In genomic region chr10:62183053-62183452, GRCm38 (mm10) we compare ENCODE assay signal across 8 mouse cellular contexts. TPM values are rescaled to one million over a fixed set of nuclear protein-coding genes. Genes with fewer than 3 reads are reported as not detected.
DNase-seq lines count a peak whose midpoint lies in the region; ATAC-seq lines count a peak whose summit lies in the region.

No protein-coding gene starts in this region.

- no peaks in the 10 kb centered on the region for H3K36me3 ChIP-seq in hindbrain, embryonic 16.5 days (ENCODE audit: control insufficient read depth, insufficient read depth, low read length)

- H3K9me3 ChIP-seq in hindbrain, embryonic 16.5 days (ENCODE audit: control insufficient read depth, low read length), result peaks cover 2% of the 10 kb centered on the region; the same call in 1 of the 2 replicates

- peak; percentile 97 for DNase-seq in NIH3T3 (ENCODE audit: low read depth)
- peak; percentile 99 for DNase-seq in cerebellum, adult 8-10 months
- DNase-seq in frontal cortex, adult 2 months (ENCODE audit: extremely low spot score in 1 of 2, low spot score in 1 of 2), result peak; percentile 90 to 99
- peak; percentile 92 to 96 for DNase-seq in layer of hippocampus, postnatal 36 days
- peak; percentile 97 for DNase-seq in lung, postnatal 36 days
- DNase-seq in retina, postnatal 7 days (ENCODE audit: low read depth, low spot score), result peak; percentile 95
- peak; percentile 98 for DNase-seq in thymus, postnatal 4 days

- no peak overlapping the region for H3K9ac ChIP-seq in hindbrain, embryonic 16.5 days (ENCODE audit: low read depth, low read length)

- H3K27me3 ChIP-seq in hindbrain, embryonic 16.5 days (replicated peaks; ENCODE audit: control insufficient read depth, insufficient read depth, low read length), result no peaks in the 10 kb centered on the region; the same call in 1 of the 2 replicates

- no peak overlapping the region for H3K27ac ChIP-seq in hindbrain, embryonic 16.5 days (ENCODE audit: low read depth, low read length)

- no peaks in the 10 kb centered on the region for H3K4me1 ChIP-seq in hindbrain, embryonic 16.5 days (ENCODE audit: control insufficient read depth, insufficient read depth, low read depth, low read length)

- no peak overlapping the region for H3K4me3 ChIP-seq in hindbrain, embryonic 16.5 days (ENCODE audit: low read length)

- WGBS in hindbrain, embryonic 16.5 days, result 1% methylated on average over 10 of the region's 10 CpGs

- H3K4me2 ChIP-seq in hindbrain, embryonic 16.5 days (ENCODE audit: low read length), result no peak overlapping the region

- peak; percentile 73 for ATAC-seq in hindbrain, embryonic 16.5 days

RNA-seq across cellular contexts. Expression of gene Fam241b, which starts 39.3 kb away (rescaled TPM):
- polyA plus RNA-seq in frontal cortex, adult 2 months (2012; rRNA removed), result 42.2 and 45.7 TPM in 2 replicates
- polyA plus RNA-seq in hindbrain, embryonic 16.5 days (2015; fragmentation: Nextera tagmentation; extraction: Ambion mirVana), result 164 and 193 TPM in 2 replicates
- 10 to 100 TPM; 31.3 to 37.6 TPM for total RNA-seq in layer of hippocampus, postnatal 36 days (2021)

RNA-seq across cellular contexts. Expression of gene Tspan15, which starts 48.0 kb away (rescaled TPM):
- 29.5 and 39.0 TPM in 2 replicates for polyA plus RNA-seq in frontal cortex, adult 2 months (2012; rRNA removed)
- polyA plus RNA-seq in hindbrain, embryonic 16.5 days (2015; fragmentation: Nextera tagmentation; extraction: Ambion mirVana), result 22.9 and 24.3 TPM in 2 replicates
- total RNA-seq in layer of hippocampus, postnatal 36 days (2021), result 10 to 100 TPM; 18.3 to 18.5 TPM

RNA-seq across cellular contexts. Expression of gene Neurog3, which starts 50.2 kb away (rescaled TPM):
- 0.08 and 0.29 TPM in 2 replicates for polyA plus RNA-seq in frontal cortex, adult 2 months (2012; rRNA removed)
- not detected in 2 replicates for polyA plus RNA-seq in hindbrain, embryonic 16.5 days (2015; fragmentation: Nextera tagmentation; extraction: Ambion mirVana)
- not detected for total RNA-seq in layer of hippocampus, postnatal 36 days (2021)
